Mouse (Mus musculus) right cerebral cortex, adult 18-20 months (tissue): ENCODE results near the gene Rab4b.

Source experiments
- DNase-seq: peaks from one replicate; pipeline ENCODE4 v3.0.0; 2022; ENCODE audit warnings: mixed read lengths

The Rab4b gene

DNA sequence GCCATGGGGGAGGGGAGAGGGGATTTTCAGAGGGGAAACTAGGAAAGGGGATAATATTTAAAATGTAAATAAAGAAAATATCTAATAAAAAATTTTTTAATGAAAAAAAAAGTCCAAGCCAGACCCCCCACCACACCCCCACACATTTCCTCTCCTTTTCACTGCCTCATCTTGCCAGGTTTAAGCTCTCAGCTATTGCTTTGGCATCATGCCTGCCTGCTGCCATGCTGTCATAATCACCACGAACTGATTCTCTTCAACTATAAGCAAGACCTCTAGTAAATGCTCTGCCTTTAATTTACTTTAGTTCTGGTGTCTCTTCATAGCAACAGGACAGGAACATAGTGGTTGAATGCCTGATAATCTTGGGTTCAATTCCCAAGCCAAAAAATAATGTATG is 3.8 kb upstream of the Rab4b start:
- no peak for DNase-seq

DNA sequence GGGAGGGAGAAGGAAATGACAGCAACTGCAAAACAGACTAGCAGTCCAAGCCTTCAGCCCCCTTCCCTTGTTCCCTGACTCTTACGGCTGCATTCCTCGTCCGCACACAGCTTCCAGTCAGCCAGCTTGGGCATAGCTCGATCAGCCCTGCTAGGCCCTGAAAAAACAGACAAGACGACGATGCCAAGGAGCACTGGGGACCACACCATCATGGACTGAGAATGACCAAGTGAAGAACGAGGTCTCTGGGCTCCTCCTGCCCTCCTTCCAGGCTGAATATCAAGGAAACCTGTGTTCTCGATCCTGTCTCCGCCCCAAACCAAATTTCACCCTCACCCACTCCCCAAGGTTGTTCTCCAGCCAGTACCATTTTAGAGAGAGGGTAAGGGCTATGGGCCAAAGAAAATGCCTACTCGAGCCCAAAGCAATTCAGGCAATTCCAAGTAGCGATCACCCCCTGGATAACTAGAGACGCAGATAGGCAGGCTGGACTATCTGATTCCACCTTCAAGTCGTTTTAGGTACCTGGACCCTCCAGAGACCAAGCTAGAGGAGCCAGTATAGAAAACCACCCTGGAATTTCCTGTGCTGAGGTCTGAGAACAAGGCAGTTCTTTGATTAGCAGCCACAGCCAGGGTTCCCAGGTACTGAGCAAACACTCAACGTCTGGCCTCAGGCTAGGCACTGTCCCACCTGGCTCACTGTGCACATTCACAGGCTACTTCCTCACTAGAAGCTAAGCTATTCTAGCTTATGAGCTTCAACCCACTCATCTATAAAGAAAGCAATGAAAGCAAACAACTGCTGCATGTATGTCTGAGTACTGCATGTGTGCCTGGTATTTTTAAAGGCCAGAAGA is 2.4 kb upstream of the Rab4b start, which contains the start of the genes Gm21983 and Mia:
Gene Gm21983 (minus strand): TSS at position 250 of the 859 bp plus-strand sequence.
Gene Mia (minus strand): TSS at position 321 of the 859 bp plus-strand sequence.
- no peak for DNase-seq

DNA sequence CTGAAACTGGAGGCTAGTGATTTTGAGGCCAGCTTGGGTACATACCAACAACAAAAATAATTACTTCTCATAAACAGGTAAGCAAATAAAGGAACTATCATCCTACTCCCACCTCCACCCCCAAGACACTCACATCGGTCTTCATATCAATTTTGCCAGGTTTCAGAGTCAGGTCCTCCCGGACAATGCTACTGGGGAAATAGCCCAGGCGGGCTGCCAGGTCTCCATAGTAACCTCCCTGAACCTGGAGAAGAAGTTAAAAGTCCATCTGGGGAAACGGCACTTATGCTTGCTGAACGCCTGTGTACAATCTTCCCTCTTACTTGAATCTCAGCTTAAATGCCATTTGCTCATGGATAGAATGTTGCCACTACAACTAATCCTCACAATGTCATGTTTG is 1.3 kb upstream of the Rab4b start:
- no peak for DNase-seq

DNA sequence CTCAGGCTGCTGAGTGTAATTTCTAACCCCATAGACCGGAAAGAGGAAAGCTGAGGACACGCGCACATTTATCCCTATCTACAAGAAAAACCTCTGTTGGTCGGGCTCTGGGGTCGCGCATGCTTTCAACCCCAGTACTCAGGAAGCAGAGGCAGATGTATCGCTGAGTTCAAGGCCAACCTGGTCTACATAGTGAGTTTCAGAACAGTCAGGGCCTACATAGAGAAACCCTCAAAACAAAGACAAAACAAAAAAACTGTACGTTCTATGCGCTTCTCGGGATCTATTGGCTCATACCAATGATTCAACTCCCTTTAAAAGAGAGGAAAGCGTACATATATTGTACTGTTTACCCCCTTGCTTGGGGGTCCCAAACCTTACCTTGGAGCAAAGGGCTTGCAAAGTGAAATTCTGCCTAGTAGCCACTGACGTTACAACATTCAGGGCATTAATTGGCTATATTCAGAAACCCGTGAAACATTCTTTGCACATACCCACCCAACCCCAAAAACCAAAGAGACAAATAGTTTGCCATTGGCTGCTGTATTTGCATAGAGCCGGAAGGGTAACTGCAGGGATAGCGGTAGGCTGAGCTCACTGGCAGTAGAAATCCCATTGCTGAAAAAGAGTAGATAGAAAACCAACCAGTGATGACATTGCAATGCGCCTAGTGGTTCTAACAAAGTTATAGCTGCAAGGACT is 672 bp upstream of the Rab4b start:
- no peak for DNase-seq

DNA sequence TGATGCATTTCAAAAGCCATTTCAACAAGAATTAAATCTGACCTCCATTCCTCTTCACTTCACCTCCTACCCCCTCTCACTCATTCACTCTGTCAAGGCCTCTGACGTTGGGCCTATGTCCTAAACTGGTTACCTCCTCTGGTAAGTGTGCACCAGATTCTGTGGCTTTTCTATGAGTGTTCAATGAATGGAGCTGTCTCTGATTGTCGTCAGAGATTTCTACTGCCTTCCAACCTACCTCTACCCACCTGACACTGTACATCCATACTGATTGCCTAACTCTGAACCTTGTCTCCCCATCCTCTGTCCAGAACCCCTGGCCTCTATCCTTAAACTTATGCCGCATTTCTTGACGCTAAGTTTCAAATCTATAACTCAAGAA is 763 bp downstream of the Rab4b start:
- no peak for DNase-seq

DNA sequence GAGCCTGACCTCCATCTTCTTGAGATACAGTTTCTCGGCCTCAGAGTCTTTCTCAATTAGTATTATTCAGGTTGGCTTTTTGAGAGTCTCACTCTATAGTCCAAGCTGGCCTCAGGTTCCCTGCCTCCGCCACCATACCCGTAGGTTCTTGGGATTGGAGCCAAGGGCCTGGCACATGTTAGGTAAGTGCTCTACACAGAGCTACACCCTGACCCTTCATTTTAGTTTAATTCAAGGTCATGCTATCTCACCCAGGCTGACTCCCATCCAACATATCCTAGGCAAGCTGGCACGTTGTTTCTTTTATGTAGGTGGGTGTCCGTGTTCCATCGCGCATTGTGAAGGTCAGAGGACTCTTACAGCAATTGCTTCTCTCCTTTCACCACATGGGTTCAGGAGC is 3.8 kb downstream of the Rab4b start:
- DNase-seq = no peak

DNA sequence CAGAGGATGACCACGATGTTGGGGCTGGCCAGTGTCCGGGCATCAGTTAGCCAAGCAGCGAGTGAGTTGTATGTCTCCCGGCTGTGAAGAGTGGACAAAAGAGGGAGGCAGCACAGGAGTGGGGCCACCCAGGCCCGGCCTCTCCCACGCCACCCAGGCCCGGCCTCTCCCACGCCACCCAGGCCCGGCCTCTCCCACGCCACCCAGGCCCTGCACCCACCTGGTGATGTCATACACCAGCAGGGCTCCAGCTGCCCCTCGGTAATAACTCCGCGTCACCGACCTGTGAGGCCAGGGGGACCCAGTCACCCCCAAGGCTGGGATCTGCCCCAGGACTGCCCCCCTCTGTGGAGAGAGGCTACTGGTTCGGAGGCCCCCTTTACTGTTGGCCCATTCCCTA is 4.2 kb downstream of the Rab4b start:
- no peak for DNase-seq

DNA sequence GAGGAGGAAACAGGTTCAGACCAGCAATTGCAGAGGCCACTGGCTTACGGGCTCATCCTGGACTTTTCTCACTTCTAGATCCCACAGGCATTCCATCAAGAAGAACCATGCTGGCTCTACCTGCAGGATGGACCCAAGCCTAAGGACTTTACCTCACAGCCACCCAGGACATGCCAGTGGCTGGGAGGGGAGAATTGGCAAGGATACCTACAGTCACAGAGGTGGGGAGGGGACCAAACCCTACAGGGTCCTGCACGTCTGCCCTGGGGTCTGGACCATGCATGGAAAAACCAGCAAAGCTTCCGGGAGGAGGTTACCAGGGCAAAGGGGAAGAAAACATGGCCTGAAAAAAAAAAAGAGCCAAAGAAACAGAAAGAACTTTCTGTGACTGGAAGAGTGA is 7.7 kb downstream of the Rab4b start:
- no peak for DNase-seq

DNA sequence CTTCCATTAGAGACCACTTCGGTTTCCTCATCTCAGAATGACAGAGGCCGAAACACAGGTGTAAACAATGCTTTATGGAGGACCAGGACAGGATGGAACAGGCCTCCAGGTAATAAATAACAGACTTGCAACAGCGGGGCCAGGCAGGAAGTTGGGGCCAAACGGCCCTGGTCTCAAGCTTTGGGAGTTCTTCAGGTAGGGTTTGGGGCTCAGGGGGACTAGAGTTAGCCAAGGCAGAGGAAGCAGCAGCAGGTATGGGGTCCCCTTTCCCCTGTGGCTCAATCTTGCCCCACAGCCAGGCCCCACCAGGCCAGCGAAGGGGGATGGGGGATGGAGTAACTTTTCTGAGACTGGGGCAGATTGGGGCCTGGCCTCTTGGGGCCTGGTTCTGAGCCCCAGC is 10.3 kb downstream of the Rab4b start:
- no peak for DNase-seq

DNA sequence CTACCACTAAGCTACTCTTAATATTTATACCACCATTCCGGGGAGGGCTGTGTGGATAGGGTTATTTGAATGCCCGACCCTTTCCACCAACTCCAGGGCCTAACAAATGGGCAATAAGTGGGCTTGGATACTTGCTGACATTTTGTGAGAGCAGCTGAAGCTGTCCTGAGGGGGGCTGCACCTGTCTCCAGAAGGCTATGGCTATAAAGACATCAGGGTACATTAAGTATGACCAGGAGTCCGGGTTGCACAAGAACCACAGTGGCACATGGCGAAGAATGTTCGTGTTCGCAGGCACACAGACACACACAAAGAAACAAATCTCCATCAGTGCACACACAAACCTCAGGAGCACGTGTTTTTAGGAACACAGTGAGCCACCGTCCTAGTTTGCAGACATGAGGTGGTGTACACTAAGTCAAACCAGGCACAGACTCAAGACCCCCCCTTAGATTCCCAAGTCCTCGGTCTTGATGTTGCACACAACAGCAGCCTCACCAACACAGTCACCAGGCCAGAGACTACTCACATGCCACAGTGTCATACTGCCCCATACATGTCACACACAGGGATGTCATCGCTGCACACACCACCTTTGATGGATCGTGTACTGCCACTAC is 11.1 kb downstream of the Rab4b start:
- no peak for DNase-seq

DNA sequence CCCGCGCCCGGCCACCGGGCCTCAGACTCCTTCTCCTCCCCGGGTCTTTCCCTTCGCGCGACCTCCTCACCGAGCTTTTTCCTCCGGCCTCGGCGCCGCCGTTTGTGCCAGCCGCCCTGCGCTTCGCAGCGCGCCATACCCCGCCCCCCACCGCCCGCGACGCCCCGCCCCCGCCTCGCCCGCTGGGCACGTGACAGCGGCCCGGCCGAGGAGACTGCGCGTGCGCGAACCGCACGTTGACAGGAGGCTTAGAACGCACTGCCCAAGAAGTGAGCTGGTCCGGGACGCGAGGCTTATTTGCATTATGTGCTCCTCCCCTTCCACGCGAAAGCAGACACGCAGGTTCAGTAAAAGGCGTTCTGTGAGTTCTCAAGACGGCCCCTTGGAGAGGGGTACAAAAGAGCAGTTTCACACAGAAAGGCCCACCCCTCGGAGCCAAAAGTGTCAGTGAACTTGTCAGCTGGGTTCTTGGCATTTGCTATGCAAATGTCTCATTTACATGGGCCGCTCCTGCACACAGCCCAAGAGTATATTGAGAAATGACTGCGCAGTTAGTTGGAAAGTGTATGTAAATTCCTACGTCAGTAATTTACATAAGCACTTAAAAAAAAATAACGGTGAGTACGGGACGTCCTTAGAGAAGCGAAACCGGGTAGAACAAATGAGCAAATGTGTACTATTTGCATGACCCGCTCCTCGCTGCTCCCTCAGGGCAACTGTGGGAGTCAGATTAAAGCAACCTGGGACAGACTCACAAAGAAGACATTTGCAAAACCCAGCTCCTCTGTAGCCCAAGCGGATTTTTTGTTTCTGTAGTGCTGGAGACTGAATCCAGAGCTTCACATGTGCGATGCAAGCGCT is 11.9 kb downstream of the Rab4b start, which contains the start of gene Egln2:
Gene Egln2 (minus strand): TSS at position 189 of the 861 bp plus-strand sequence.
- peak; percentile 96 for DNase-seq

DNA sequence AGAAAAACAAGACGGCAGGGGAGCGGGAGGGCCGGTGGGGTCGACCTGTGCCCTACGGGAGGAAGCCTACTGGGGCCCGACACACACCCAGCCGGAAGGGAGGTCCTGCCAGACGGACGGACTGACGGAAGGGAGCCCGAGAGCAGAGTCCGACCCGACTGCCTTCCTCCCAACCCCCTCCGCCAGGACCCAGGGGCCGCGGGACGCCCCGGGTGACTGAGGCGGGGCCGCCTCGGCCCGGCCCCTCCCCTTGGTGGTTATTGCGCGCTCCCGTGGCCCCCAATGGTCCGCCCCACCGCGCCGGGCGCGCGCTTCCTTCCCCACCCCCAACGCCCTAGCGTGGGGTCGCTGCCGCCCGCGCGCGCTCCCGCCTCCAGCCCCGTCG is 12.5 kb downstream of the Rab4b start:
- peak; percentile 74 for DNase-seq

DNA sequence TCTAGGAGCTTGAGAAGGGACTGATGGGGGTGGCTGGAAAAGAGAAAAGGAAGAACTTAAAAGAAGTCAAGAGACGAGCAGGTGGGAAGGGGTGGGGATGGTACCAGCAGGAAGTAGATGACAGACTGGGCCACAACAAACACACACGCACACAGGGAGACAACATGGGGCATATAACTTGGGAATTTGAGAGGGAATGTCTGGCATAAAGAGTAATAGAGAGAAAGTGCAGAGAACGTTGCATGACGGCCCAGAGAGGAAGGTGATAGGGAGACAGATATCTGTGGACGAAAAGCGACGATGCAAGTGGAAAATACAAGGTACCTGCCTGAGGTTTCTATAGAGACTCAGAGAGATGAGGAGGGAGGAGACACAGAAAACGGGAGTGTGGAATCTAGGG is 13.0 kb downstream of the Rab4b start:
- DNase-seq = no peak

DNA sequence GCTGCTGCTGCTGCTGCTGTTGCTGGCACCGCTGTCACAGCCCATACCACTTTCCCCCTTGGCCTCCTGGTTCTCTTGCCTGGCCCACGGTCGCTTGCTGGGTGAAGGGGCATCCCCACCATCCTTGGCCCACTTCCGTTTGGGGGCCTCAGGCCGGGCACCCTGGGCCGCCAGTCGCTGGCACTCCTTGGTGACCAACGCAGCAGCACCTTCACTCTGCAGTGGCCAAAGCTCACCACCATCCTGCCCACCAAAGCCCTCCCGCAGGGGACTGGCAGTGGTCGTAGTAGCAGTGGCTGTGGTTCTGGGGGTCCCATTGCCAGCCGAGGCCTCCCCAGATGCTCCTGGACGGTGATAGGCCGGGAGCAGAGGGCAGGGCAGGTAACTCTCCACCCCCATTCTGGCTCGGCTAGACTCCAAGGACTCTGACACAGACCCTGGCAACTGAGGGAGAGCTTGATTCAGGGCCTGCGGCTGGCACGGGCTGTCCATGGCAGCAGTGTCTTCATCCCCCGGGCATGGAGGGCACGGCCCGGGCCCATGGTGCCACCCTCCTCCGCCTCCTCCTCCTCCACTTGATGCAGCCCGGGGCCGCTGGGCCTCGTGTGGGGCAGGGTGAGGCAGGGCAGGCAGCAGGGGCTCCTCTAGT is 13.6 kb downstream of the Rab4b start:
- DNase-seq = no peak

DNA sequence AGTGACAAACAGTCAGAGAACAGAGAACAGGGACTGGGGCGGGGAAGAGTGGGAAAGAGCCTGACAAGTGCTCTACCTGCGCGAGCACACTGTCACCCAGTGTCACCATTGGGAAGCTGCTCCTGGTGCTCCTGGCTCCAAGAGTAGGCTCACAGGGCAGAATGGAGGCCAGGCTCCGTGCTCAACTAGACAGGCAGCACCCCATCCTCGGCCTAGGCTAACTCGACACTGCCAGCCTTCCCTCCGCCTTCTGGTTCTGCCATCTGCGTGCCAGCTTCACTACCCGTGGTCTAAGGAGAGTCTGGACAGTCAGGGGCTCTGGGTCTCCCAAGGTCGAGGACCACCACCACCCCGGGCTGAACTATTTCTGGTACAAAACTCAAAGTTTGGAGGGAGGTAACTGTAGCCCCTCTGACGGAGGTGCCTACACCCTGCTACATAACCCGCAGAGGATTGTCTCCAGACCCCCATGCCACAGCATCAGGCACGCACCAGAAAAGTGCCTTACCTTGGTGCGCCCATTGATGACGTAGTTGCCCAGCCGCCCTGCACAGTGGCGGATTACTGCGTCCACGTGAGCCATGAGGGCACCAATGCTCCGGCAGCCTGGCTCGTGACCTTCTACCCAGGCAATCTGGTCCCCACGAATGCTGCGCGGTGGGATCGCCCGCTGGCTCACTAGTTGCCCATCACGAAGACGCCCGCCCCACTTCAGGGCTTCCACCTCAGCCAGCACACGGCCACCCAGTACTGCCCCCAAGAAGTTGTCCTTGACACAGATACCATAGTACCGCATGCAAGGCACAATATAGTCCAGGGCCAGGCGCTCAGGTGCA is 14.4 kb downstream of the Rab4b start:
- no peak for DNase-seq

DNA sequence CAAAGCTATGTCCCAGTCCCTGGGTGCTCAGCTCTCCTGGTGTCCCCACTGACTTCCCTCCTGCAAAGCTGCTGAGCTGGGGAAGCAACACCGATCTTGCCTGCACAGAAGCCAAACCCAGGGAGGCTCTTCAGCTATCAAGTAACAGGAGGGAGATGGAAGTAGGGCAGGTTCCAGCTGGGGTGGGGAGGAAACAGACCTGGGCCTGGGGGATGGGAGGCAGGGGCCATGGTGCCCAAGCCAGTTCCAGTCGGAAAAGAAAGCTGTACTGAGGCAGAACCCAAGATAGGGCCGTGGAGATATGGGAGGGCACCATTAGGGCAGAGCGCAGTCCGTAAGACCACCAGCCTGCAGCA is 15.3 kb downstream of the Rab4b start:
- DNase-seq = no peak

DNA sequence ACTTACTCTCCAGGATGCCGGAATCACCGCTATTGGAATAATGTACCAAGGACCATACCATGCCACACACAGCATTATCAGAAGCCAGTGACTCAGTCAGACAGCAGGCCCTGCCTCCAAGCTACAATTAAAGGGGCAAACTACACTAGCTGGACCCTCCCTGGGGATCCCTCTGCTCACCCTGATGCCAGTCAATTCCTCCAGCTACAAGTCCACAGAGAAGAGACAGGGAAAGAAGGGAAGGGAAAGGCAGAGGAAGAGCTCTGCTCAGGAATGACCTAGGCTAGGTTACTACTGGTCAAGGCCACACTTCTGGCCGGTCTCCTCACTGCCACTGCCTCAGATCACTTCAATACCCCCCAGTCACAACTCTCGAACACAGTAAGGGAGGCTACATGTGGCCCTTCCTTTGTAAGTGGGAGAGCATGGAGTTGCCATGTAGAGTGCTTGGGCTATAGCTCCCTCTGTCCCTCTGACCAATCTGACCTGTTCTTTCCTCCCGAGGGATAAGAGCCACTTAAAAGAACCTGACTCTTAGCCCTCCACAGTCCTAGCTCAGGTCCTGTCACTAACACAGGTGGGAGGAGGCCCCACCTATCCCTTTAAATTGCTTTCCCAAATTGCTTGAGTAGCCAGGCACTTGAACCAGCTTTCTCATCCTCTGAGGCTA is 15.8 kb downstream of the Rab4b start:
- no peak for DNase-seq

DNA sequence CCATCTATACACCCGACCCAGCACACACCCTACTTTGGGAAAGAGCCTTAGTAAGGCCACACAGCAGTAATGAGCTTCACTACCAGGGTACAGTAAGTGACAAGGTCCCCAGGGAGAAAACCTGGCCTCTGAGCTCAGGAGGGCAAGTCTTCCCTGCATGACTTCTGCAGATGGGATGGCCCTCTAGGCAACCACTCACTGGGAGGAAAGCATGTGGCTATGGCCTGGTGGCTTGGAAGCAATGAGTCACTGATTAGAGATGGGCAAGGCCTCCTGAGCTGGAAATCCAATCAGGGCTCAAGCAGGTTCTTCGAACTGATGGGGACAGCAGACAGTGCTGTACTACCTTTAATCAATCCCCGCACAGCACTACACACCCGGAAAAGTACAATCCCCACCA is 17.0 kb downstream of the Rab4b start:
- DNase-seq = no peak

DNA sequence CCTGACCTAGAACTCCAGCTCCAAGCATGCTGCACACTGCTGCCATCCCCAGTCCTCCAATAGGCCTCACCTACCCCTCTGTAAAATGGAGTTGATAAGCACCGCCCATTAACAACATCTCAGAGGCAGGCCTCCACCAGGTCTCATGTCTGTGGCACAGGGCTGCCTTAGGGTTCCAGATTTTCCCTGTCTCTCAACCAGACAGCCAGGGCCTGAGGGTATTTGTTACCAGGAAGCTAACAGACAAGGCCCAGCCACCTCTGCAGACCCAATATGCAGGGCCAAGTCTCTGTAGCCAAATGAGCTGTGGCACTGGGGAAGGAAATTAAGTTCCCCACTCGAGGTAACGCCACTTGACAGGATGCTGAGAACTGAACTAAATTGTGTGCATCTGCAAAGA is 17.8 kb downstream of the Rab4b start:
- no peak for DNase-seq

DNA sequence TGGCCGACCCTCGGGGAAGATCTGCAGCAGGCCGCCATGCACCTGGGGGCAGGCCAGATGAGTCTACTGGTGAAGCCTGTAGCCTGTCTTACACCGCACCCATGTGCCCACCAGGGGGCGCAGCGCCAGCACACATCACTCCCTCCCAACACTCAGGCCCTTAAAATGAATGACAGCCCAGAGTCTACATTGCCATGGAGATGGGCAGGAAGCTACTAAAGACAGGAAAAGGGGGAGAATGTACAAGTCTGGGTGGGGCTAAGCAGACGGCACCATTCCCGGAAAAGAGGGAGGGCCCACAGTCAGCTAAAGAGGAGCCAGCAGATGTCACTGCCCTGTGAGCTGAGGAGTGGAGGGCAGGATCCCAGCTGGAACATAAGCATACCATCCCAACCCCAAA is 18.8 kb downstream of the Rab4b start:
- peak; percentile 88 for DNase-seq

DNA sequence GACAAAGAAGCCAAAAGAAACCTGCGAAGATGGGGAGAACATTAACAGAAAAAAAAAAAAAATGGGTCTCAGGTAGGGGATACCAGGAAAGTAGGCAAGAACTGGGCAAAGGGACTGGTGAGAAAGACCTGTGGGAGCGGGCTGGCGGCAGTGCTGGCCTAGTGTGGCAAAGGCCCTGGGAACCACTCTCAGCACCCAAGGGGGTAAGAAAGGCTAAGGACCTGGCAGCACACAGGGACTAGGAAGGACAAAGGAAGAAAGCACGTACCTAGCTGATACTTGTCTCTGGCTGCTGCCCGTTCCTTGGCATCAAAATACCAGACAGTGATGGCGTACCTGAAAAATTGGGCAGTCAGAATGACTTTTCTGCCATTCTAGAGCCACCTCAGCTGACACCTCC is 19.4 kb downstream of the Rab4b start:
- no peak for DNase-seq
